Mouse (Mus musculus) CH12.LX (cell line): Measurements from ENCODE around the gene Nfkbiz.

Experiments
- CTCF ChIP-seq, 2 experiments: IDR thresholded peaks in 1 of 2; conservative IDR thresholded peaks in 1 of 2; 2 replicates each; pipeline ENCODE4 v1.5.1; 2011 to 2012; ENCODE audit warnings: low read depth in 2 of 2, low read length in 2 of 2, improper control_type of control experiment in 1 of 2, inconsistent platforms in 1 of 2, mild to moderate bottlenecking in 1 of 2, moderate library complexity in 1 of 2
- E2F4 ChIP-seq: IDR thresholded peaks from 2 replicates; pipeline ENCODE4 v1.6.1; 2011; ENCODE audit warnings: low read depth, low read length, improper control_type of control experiment; ENCODE audit not compliant: insufficient replicate concordance
- ELF1 ChIP-seq: IDR thresholded peaks from 2 replicates; pipeline ENCODE4 v1.6.1; 2014; ENCODE audit warnings: low read depth, mild to moderate bottlenecking, inconsistent platforms, low read length, improper control_type of control experiment
- HCFC1 ChIP-seq: IDR thresholded peaks from 2 replicates; pipeline ENCODE4 v1.6.1; 2012; ENCODE audit warnings: low read depth, mild to moderate bottlenecking, inconsistent platforms, low read length, improper control_type of control experiment
- IRF4 ChIP-seq: IDR thresholded peaks from 2 replicates; pipeline ENCODE4 v1.6.1; 2014; ENCODE audit warnings: low read depth, mild to moderate bottlenecking, inconsistent platforms, low read length, improper control_type of control experiment
- JUN ChIP-seq: IDR thresholded peaks from 2 replicates; pipeline ENCODE4 v1.6.1; 2011; ENCODE audit warnings: low read depth, mild to moderate bottlenecking, low read length, improper control_type of control experiment, moderate library complexity; ENCODE audit not compliant: insufficient read depth
- MXI1 ChIP-seq: IDR thresholded peaks from 2 replicates; pipeline ENCODE4 v1.6.1; 2011; ENCODE audit warnings: mild to moderate bottlenecking, low read depth, low read length, improper control_type of control experiment
- POLR2A ChIP-seq: IDR thresholded peaks from 2 replicates; pipeline ENCODE4 v1.6.1; 2011; ENCODE audit warnings: low read depth, mild to moderate bottlenecking, improper control_type of control experiment, low read length
- ZMIZ1 ChIP-seq: IDR thresholded peaks from 2 replicates; pipeline ENCODE4 v1.6.1; 2012; ENCODE audit warnings: low read depth, mild to moderate bottlenecking, inconsistent platforms, low read length, improper control_type of control experiment
- ZNF384 ChIP-seq: IDR thresholded peaks from 2 replicates; pipeline ENCODE4 v1.6.1; 2012; ENCODE audit warnings: low read depth, low read length, improper control_type of control experiment, inconsistent platforms

DNA sequence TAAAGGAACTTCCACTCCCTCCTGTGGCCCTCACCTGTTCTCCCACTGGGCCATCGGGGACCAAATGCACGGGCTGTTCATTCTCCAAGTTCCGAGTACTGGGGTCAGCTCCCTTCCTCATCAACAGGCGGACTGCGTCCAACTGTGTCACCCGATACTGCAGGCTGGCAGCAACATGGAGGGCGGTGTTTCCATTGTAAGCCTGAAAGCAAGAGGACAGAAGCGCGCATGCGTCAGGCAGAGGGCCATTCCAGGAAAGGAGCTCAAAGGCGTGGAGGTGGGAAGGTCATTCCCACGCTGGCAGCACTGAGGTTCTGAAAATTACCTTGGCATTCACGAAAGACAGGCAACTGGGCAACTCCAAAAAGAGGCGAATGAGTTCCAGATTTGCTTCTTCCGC lies 24.8 kb downstream of the Nfkbiz start:
- no peak for TF ChIP-seq ZNF384
- no peak for TF ChIP-seq POLR2A
- no peak for TF ChIP-seq ELF1
- TF ChIP-seq IRF4: no peak
- no peak for TF ChIP-seq CTCF (conservative IDR thresholded peaks at IDR 0.05 in 1 of 2, IDR thresholded peaks at IDR 0.05 in 1 of 2; ENCODE audit: low read depth in 2 of 2, low read length in 2 of 2)
- TF ChIP-seq E2F4: no peak
- TF ChIP-seq HCFC1: no peak
- no peak for TF ChIP-seq JUN
- TF ChIP-seq ZMIZ1: no peak
- TF ChIP-seq MXI1: no peak
